Mouse (Mus musculus) cerebellum, postnatal 25 days (tissue): Measurements from ENCODE around the gene Gpd2.
A peak's percentile ranks its signal among the peaks of the same experiment; 100 is the strongest.

Experiments used
- DNase-seq, 2 experiments: peaks; one replicate each; pipeline ENCODE4 v3.0.0; 2021; ENCODE audit warnings: mixed read lengths in 2 of 2

Gene Gpd2

GRCm38 (mm10) chr2:57251636-57252317 is 14.3 kb downstream of the Gpd2 start:
- DNase-seq = no peak

GRCm38 (mm10) chr2:57252542-57253301 is 15.3 kb downstream of the Gpd2 start:
- DNase-seq = no peak

GRCm38 (mm10) chr2:57254267-57254666 is 16.8 kb downstream of the Gpd2 start:
- DNase-seq = peak in 1 of 2 experiments; percentile 30

GRCm38 (mm10) chr2:57255153-57255670 is 17.8 kb downstream of the Gpd2 start:
- peak; percentile 22 to 29 for DNase-seq

- DNase-seq = peak; percentile 44 to 62
These were observed 18.4 kb downstream of the Gpd2 start for GRCm38 (mm10) chr2:57255836-57256235.

GRCm38 (mm10) chr2:57256459-57256858 is 19.0 kb downstream of the Gpd2 start:
- peak; percentile 49 to 56 for DNase-seq

GRCm38 (mm10) chr2:57261286-57262077 is 24.0 kb downstream of the Gpd2 start:
- DNase-seq = no peak

- DNase-seq = no peak
These were observed 26.0 kb downstream of the Gpd2 start for GRCm38 (mm10) chr2:57263431-57263830.

GRCm38 (mm10) chr2:57264912-57265311 is 27.5 kb downstream of the Gpd2 start:
- DNase-seq = no peak

GRCm38 (mm10) chr2:57266679-57267393 is 29.4 kb downstream of the Gpd2 start:
- no peak for DNase-seq

- no peak for DNase-seq
These were observed 29.9 kb downstream of the Gpd2 start for GRCm38 (mm10) chr2:57267394-57267716.

GRCm38 (mm10) chr2:57267896-57268295 is 30.5 kb downstream of the Gpd2 start:
- no peak for DNase-seq

- DNase-seq = no peak
These were observed 31.4 kb downstream of the Gpd2 start for GRCm38 (mm10) chr2:57268839-57269238.

GRCm38 (mm10) chr2:57269690-57270435 is 32.4 kb downstream of the Gpd2 start:
- no peak for DNase-seq

- DNase-seq = no peak
These were observed 42.8 kb downstream of the Gpd2 start for GRCm38 (mm10) chr2:57280190-57280723.

GRCm38 (mm10) chr2:57283791-57284190 is 46.4 kb downstream of the Gpd2 start:
- DNase-seq = no peak

GRCm38 (mm10) chr2:57285197-57285596 is 47.8 kb downstream of the Gpd2 start:
- no peak for DNase-seq

GRCm38 (mm10) chr2:57287986-57288385 is 50.6 kb downstream of the Gpd2 start:
- DNase-seq = no peak

- no peak for DNase-seq
These were observed 56.1 kb downstream of the Gpd2 start for GRCm38 (mm10) chr2:57293571-57293970.

- DNase-seq = no peak
These were observed 58.6 kb downstream of the Gpd2 start for GRCm38 (mm10) chr2:57296069-57296468.

GRCm38 (mm10) chr2:57297226-57297625 is 59.8 kb downstream of the Gpd2 start:
- DNase-seq = no peak

GRCm38 (mm10) chr2:57301539-57301938 is 64.1 kb downstream of the Gpd2 start:
- DNase-seq = peak in 1 of 2 experiments; percentile 29
